Mouse (Mus musculus) forebrain, embryonic 16.5 days (tissue): Measurements from ENCODE around the gene Itm2a. TPM values are rescaled to one million over a fixed set of nuclear protein-coding genes. Genes with fewer than 3 reads are reported as not detected.

ENCODE experiments used
- polyA plus RNA-seq: library from polyadenylated mRNA; unstranded; fragments of >200 nt; fragmentation: Nextera tagmentation; extraction: Ambion mirVana; gene quantifications from 2 replicates; pipeline ENCODE4 v1.2.1, GENCODE M21; 2015

The Itm2a gene
- polyA plus RNA-seq, 1 experiment from 2014 or later = 119 TPM

Other genes starting within 250 kb of the Itm2a start
- 0.09 and 0.24 TPM in 2 replicates for gene Gpr174, start 147.5 kb downstream of the Itm2a start, polyA plus RNA-seq